Mouse (Mus musculus): Measurements from ENCODE around the gene Fbrsl1.

The Fbrsl1 gene

GRCm38 (mm10) chr5:110448436-110449134, at the start of gene Fbrsl1:
Fbrsl1 (minus strand) TSS chr5:110448503.
- DNase-seq (ENCODE audit: low spot score in 2 of 2), result peak; percentile 93 to 96

GRCm38 (mm10) chr5:110498071-110498470, 49.8 kb upstream of the Fbrsl1 start:
- no peak for DNase-seq (ENCODE audit: low spot score in 2 of 2)

GRCm38 (mm10) chr5:110497556-110497955, 49.3 kb upstream of the Fbrsl1 start:
- no peak for DNase-seq (ENCODE audit: low spot score in 2 of 2)

- no peak for DNase-seq (ENCODE audit: low spot score in 2 of 2)
These were observed 46.7 kb upstream of the Fbrsl1 start for GRCm38 (mm10) chr5:110495051-110495450.

- no peak for DNase-seq (ENCODE audit: low spot score in 2 of 2)
These were observed 46.1 kb upstream of the Fbrsl1 start for GRCm38 (mm10) chr5:110494396-110494795.

GRCm38 (mm10) chr5:110493785-110494184, 45.5 kb upstream of the Fbrsl1 start:
- DNase-seq (ENCODE audit: low spot score in 2 of 2), result peak in 1 of 2 experiments; percentile 61

- DNase-seq (ENCODE audit: low spot score in 2 of 2), result no peak
These were observed 41.3 kb upstream of the Fbrsl1 start for GRCm38 (mm10) chr5:110489639-110490038.

- DNase-seq (ENCODE audit: low spot score in 2 of 2), result no peak
These were observed 39.6 kb upstream of the Fbrsl1 start for GRCm38 (mm10) chr5:110487943-110488342.

GRCm38 (mm10) chr5:110486674-110487334, 38.5 kb upstream of the Fbrsl1 start:
- no peak for DNase-seq (ENCODE audit: low spot score in 2 of 2)

GRCm38 (mm10) chr5:110484711-110485110, 36.4 kb upstream of the Fbrsl1 start:
- DNase-seq (ENCODE audit: low spot score in 2 of 2), result no peak

GRCm38 (mm10) chr5:110479228-110479627, 30.9 kb upstream of the Fbrsl1 start:
- DNase-seq (ENCODE audit: low spot score in 2 of 2), result no peak

- DNase-seq (ENCODE audit: low spot score in 2 of 2), result no peak
These were observed 25.9 kb upstream of the Fbrsl1 start for GRCm38 (mm10) chr5:110474156-110474555.

GRCm38 (mm10) chr5:110472834-110473233, 24.5 kb upstream of the Fbrsl1 start:
- DNase-seq (ENCODE audit: low spot score in 2 of 2), result no peak

GRCm38 (mm10) chr5:110471981-110472476, 23.7 kb upstream of the Fbrsl1 start:
- no peak for DNase-seq (ENCODE audit: low spot score in 2 of 2)

GRCm38 (mm10) chr5:110471285-110471684, 23.0 kb upstream of the Fbrsl1 start:
- no peak for DNase-seq (ENCODE audit: low spot score in 2 of 2)

- no peak for DNase-seq (ENCODE audit: low spot score in 2 of 2)
These were observed 21.1 kb upstream of the Fbrsl1 start for GRCm38 (mm10) chr5:110469227-110469925.

GRCm38 (mm10) chr5:110468296-110468695, 20.0 kb upstream of the Fbrsl1 start:
- DNase-seq (ENCODE audit: low spot score in 2 of 2), result no peak

GRCm38 (mm10) chr5:110467725-110468124, 19.4 kb upstream of the Fbrsl1 start:
- DNase-seq (ENCODE audit: low spot score in 2 of 2), result no peak

- no peak for DNase-seq (ENCODE audit: low spot score in 2 of 2)
These were observed 18.5 kb upstream of the Fbrsl1 start for GRCm38 (mm10) chr5:110466531-110467424.

- no peak for DNase-seq (ENCODE audit: low spot score in 2 of 2)
These were observed 14.3 kb upstream of the Fbrsl1 start for GRCm38 (mm10) chr5:110462646-110463045.

GRCm38 (mm10) chr5:110458936-110459335, 10.6 kb upstream of the Fbrsl1 start:
- DNase-seq (ENCODE audit: low spot score in 2 of 2), result no peak

All from spleen, postnatal 10 days (tissue).